Mouse (Mus musculus): Measurements from ENCODE around the gene Nek7. TPM values are rescaled to one million over a fixed set of nuclear protein-coding genes. Genes with fewer than 3 reads are reported as not detected.

Nek7 gene
- polyA plus RNA-seq, 1 experiment from 2014 or later: 66.2 TPM

DNA sequence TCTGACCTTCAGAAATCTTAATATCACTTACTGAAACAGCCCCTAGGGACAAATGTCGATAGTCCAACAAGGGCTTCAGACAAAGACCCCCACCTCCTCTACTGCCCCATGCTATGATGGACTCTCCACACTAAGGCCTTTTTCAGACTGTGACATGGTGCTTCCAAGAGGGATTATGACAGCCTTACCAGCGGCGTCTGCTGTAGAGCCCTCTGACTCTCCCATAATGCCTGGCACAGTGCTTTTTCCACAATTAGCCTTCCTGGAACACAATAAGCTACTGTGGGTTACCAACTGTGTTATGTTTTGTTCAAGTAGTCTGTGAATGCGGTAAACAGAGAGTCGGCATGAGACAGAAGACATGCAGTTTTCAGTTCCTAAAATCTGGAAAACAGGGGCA is 25.0 kb downstream of the Nek7 start:
- H3K79me2 ChIP-seq (ENCODE audit: inconsistent target): peaks cover 99% of the 10 kb centered on the region
- no peak overlapping the region for H3K27ac ChIP-seq
- peaks cover 19% of the 10 kb centered on the region; the same call in 1 of the 2 replicates for H3K36me3 ChIP-seq (ENCODE audit: inconsistent target)
- WGBS (ENCODE audit: missing documents): 95% methylated on average over 5 of the region's 5 CpGs
- H3K4me3 ChIP-seq (ENCODE audit: inconsistent target): no peak overlapping the region

DNA sequence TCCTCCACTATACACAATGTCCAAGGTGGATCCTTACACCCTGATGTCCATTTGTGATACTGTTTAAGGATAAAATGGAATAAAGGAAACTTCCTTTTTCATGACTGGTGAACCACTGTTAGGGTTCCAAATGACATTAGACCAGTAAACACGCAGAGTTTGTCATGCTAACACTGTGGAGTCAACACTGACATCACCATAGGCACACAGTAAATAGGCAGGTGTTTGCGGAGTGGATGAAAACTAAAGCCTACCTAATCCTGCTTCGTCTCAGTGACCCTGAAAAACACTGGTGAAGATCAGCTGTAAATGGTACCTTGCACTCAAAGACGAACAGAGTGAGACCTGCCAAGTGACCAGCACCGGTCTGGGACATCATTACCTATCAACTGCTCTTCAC is 26.0 kb downstream of the Nek7 start:
- 96% methylated on average over 3 of the region's 5 CpGs for WGBS (ENCODE audit: missing documents)
- Histone ChIP-seq H3K27ac (no peak overlapping the region), H3K36me3 (ENCODE audit: inconsistent target) (peaks cover 23% of the 10 kb centered on the region; the same call in 1 of the 2 replicates), H3K4me3 (ENCODE audit: inconsistent target) (no peak overlapping the region), H3K79me2 (ENCODE audit: inconsistent target) (peaks cover 99% of the 10 kb centered on the region)

DNA sequence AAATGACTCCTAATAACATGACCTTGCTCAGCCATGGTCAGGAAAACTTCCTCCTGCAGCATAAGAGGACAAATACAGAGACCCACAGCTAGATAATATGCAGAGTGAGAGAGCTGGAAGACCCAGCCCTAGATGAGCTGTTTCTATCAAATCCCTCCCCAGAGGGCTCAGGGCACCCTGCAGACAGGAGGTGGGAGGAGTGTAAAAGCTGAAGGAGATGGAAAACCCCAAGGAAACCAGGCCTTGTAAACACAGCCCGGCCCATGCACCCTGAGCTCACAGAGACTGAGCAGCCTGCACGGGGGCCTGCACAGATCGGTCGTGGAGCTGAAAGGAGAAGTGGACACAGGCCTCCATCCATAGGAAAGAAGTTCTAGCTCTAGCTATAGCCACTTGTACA is 27.5 kb downstream of the Nek7 start:
- Histone ChIP-seq H3K36me3 (ENCODE audit: inconsistent target) (peaks cover 23% of the 10 kb centered on the region; the same call in 1 of the 2 replicates), H3K27ac (no peak overlapping the region), H3K4me3 (ENCODE audit: inconsistent target) (no peak overlapping the region), H3K79me2 (ENCODE audit: inconsistent target) (peaks cover 100% of the 10 kb centered on the region)
- 97% methylated on average over 4 of the region's 4 CpGs for WGBS (ENCODE audit: missing documents)

DNA sequence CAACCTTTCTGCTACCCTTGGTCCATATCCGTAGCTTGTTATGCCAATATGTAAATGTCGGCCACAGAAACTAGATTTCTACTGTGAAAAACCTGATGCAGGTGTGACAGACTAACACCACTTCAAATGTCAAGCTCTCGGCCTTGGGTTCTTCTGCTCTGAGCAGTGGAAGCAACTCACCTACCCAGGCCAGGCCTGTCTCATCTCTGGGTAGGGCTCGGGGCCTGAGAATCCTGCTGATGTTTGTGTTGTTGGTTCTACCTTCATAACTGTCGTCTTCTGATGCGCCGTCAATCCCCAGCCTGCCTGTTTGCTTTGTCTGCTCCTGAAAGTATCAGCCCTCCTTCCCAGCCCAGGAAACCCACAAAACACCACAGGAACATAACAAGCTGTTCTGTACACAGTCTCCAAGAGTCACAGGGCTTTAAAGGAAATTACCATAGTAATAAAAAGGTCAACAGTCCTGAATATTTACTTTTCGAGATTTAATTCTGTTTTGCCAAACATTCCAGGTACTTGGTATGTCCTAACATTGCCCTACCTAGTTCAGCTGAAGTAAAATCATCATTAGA is 29.4 kb downstream of the Nek7 start:
- Histone ChIP-seq H3K27ac (no peak overlapping the region), H3K79me2 (ENCODE audit: inconsistent target) (peaks cover 100% of the 10 kb centered on the region), H3K4me3 (ENCODE audit: inconsistent target) (no peak overlapping the region), H3K36me3 (ENCODE audit: inconsistent target) (peaks cover 23% of the 10 kb centered on the region; the same call in 1 of the 2 replicates)
- 94% methylated on average over 8 of the region's 8 CpGs for WGBS (ENCODE audit: missing documents)

DNA sequence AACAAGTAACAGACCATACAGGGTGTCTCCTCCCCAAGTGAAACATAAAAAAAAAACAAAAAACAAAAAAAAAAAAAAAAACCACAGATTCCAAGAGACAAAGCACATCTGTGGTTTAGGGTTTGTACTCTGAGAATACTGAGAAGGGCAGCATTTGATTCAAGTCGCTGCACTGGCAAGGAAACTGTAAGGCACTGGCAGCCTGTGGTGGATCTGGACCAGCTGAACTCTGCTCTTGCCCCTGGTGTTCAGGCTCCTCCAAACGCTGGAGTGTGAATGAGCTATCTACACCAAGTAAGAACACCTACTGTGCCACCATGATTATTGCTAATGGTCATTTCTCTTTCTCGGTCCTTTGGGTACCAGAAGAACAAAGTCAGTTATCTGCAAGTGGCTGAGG is 30.8 kb downstream of the Nek7 start:
- 81% methylated on average over 3 of the region's 3 CpGs for WGBS (ENCODE audit: missing documents)
- Histone ChIP-seq H3K27ac (no peak overlapping the region), H3K36me3 (ENCODE audit: inconsistent target) (peaks cover 23% of the 10 kb centered on the region; the same call in 1 of the 2 replicates)

DNA sequence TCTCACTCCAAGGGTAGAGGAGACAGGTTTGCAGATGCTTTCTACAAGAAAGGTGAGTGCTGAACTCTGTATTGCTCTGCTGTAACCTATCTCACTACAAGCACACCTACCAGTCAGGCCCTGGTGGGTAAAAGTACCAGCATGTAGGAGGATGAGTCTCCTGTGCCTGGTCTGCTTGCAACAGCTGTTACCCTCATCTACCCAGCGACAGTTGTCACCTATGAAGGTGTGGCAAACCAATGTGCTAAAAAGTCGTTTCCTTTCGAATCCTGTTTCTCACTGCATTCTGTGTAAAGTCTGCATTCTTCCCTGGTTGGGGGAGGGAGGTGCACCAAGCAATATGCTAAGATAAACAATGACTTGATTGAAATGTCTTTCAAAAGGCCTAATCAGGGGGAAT is 32.1 kb downstream of the Nek7 start:
- H3K4me3 ChIP-seq (ENCODE audit: inconsistent target): no peak overlapping the region
- H3K27ac ChIP-seq: no peak overlapping the region
- H3K79me2 ChIP-seq (ENCODE audit: inconsistent target): peaks cover 100% of the 10 kb centered on the region
- 90% methylated on average over 3 of the region's 3 CpGs for WGBS (ENCODE audit: missing documents)
- peaks cover 19% of the 10 kb centered on the region; the same call in 1 of the 2 replicates for H3K36me3 ChIP-seq (ENCODE audit: inconsistent target)

More for the DNA sequence above, 30.8 kb downstream of the Nek7 start:
- H3K4me3 ChIP-seq (ENCODE audit: inconsistent target): no peak overlapping the region
- peaks cover 100% of the 10 kb centered on the region for H3K79me2 ChIP-seq (ENCODE audit: inconsistent target)

DNA sequence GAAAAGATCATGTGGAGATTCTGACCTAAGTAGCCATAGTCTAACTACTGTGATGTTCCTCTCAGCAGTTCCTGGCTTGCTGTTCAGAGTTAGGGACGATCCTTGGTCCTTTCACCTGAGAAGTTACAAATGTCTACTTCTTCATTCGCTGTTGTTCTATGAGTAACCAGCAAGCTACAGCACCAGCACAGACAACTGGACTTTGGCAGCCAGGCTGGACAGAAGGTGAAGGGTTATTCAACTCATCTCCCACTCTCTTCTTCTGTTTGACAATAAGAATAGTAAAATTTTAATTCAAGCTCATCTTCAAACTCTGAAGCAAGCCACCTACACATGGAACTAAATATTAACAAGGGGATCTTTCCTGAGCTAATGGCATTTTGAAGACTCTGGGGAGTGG is 33.0 kb downstream of the Nek7 start:
- H3K36me3 ChIP-seq (ENCODE audit: inconsistent target): peaks cover 18% of the 10 kb centered on the region; the same call in 1 of the 2 replicates
- no peak overlapping the region for H3K4me3 ChIP-seq (ENCODE audit: inconsistent target)
- H3K79me2 ChIP-seq (ENCODE audit: inconsistent target): peaks cover 100% of the 10 kb centered on the region
- H3K27ac ChIP-seq: no peak overlapping the region
- 93% methylated on average over 2 of the region's 2 CpGs for WGBS (ENCODE audit: missing documents)

DNA sequence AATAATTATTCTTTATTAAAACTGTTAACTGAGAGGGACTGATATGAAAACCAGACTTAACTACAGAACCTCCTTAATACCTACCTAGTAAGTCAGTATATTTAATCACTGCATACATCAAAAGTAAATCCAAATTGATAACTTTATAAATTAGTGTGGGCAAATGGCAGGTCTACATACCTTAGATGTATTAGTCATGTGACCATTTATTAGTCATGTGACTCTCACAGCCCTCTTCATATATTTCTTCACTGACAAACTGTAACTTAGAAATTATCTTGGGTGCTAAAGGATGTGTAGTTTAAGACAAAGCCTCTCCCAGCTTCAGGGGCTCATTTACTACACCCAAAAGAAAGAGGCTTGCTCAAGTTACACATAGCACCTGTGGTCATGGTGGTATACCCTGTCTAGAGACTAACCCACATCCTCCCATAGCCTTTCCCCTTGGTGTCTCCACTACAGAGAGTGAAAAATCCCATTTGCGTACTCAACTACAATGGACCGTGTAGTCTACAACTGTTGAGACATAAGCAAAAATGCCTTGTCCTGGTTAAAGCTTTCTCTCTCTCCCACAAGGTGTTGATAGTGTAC is 35.4 kb downstream of the Nek7 start:
- peaks cover 100% of the 10 kb centered on the region for H3K79me2 ChIP-seq (ENCODE audit: inconsistent target)
- no peak overlapping the region for H3K27ac ChIP-seq
- no peak overlapping the region for H3K4me3 ChIP-seq (ENCODE audit: inconsistent target)
- H3K36me3 ChIP-seq (ENCODE audit: inconsistent target): no peaks in the 10 kb centered on the region
- 92% methylated on average over 2 of the region's 2 CpGs for WGBS (ENCODE audit: missing documents)

DNA sequence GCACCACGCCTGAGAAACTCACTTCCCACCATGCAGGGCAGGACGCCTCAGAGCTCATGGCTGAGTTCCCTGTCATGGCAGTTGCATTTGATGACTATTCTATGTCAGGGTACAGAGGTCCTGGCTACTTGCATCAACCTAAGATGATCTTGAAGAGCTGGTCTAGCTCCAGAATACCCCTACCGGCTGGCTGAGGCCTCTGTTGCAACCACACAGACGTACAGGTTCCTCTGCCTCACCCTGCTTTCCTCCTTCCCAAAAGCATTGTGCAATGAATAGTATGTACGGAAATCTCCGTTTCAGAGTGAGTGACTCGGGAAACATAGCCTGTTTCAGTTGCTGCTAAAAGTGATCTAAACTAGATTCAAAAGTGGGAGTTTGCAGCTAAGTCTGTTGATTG is 37.7 kb downstream of the Nek7 start:
- H3K79me2 ChIP-seq (ENCODE audit: inconsistent target): peaks cover 98% of the 10 kb centered on the region
- no peak overlapping the region for H3K27ac ChIP-seq
- H3K4me3 ChIP-seq (ENCODE audit: inconsistent target): no peak overlapping the region
- WGBS (ENCODE audit: missing documents): 51% methylated on average over 7 of the region's 7 CpGs
- H3K36me3 ChIP-seq (ENCODE audit: inconsistent target): no peaks in the 10 kb centered on the region

DNA sequence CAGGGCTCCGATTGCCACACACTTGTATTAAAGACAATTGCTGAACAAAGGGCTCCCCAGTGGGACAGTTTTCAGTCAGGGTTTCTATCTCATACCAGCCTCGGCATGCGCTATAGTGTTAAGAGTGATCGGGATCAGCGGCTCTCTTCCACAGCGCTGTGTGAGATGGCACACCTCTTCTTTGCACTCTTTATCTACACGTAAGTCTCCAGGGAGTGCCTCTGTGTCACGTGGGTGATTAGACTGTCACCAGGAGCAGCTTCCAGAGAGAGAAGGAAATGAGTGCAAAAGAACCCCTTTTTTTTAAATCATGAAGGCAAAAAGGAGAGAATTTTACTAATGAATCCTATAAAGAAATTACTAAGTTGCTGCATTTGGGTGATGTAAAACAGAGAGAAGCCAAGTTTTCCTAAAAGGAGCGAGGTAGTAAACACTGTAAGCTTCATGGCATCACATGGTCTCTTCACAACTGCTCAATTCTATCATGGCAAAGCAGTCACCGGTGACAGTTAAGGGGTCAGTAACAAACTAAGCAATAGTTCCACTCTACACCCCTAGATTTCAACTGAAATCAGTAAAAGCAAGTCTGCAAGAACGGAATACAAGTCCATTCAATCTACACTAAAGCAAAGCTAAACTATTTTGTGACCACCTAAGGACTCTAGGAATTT is 40.0 kb downstream of the Nek7 start:
- peaks cover 98% of the 10 kb centered on the region for H3K79me2 ChIP-seq (ENCODE audit: inconsistent target)
- H3K4me3 ChIP-seq (ENCODE audit: inconsistent target): no peak overlapping the region
- no peaks in the 10 kb centered on the region for H3K36me3 ChIP-seq (ENCODE audit: inconsistent target)
- 98% methylated on average over 11 of the region's 11 CpGs for WGBS (ENCODE audit: missing documents)
- no peak overlapping the region for H3K27ac ChIP-seq

DNA sequence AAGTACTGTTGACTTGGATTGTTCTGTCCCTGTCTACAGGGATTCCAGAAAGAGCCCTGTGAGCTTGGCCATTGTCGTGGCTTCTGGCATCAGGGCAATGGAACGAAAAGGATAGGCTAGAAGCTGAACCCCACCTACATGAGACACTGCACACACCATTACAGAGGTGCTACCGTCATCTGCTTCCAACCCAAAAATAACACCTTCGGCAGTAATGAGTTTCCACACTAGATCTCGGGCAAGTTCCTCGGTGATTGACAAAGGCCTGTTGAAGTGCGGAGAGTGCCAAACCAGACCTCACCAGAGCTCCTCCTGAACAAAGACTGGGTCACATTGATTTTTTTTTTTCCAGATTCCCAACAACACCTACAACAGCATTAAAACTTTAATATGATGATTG is 40.7 kb downstream of the Nek7 start:
- H3K36me3 ChIP-seq (ENCODE audit: inconsistent target): no peaks in the 10 kb centered on the region
- WGBS (ENCODE audit: missing documents): 91% methylated on average over 7 of the region's 7 CpGs
- H3K4me3 ChIP-seq (ENCODE audit: inconsistent target): no peak overlapping the region
- H3K79me2 ChIP-seq (ENCODE audit: inconsistent target): peaks cover 98% of the 10 kb centered on the region
- H3K27ac ChIP-seq: no peak overlapping the region

DNA sequence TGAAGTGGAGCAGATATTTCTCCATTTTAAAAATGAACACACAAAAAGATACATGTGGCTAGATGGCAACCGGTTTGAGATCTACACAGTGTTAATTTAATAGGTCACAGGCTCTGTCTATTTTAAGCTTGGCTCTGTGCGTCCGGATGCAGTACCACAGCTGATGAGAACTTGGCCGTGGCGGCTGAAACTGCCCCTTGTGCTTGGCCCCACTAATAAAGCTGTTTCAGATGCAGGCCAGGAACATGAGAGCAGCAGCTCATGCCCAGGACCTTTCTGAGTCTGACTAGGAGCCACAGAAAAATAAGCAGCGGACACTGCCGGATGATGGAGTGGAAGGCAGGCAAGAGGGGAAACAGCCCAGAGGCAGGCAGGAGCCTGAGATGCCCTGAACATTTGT is 43.1 kb downstream of the Nek7 start:
- peaks cover 98% of the 10 kb centered on the region for H3K79me2 ChIP-seq (ENCODE audit: inconsistent target)
- H3K4me3 ChIP-seq (ENCODE audit: inconsistent target): no peak overlapping the region
- H3K36me3 ChIP-seq (ENCODE audit: inconsistent target): no peaks in the 10 kb centered on the region
- no peak overlapping the region for H3K27ac ChIP-seq
- 84% methylated on average over 7 of the region's 7 CpGs for WGBS (ENCODE audit: missing documents)

DNA sequence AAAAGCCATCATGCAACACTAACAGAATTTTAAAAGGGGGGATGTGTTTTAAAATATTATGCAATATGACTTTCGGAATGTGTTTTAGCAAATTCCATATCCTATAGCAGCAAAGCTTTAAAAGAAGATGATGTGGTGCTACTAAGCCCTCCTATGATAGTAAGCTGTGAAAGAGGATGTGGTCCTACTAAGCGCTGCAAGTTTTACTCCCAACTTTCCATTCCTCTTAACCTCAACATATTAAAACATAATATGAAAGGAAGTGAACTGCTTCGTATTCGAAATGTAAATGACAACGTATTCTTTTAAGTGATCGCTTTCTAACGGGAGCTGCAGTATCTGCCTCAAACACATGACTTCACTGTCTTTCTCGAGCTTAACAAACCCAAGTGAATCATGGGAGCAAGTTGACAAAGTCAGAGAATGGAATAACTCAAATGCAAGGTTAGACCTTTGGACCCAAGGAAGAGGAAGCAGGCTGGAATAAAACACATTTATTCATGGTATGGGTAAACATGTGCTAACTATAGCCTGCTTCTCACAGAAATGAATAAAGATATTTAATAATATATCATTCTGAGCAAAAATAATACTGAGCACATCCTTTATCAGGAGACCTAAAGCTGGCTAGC is 43.8 kb downstream of the Nek7 start:
- WGBS (ENCODE audit: missing documents): 95% methylated on average over 8 of the region's 8 CpGs
- Histone ChIP-seq H3K36me3 (ENCODE audit: inconsistent target) (no peaks in the 10 kb centered on the region), H3K79me2 (ENCODE audit: inconsistent target) (peaks cover 98% of the 10 kb centered on the region), H3K27ac (no peak overlapping the region), H3K4me3 (ENCODE audit: inconsistent target) (no peak overlapping the region)

DNA sequence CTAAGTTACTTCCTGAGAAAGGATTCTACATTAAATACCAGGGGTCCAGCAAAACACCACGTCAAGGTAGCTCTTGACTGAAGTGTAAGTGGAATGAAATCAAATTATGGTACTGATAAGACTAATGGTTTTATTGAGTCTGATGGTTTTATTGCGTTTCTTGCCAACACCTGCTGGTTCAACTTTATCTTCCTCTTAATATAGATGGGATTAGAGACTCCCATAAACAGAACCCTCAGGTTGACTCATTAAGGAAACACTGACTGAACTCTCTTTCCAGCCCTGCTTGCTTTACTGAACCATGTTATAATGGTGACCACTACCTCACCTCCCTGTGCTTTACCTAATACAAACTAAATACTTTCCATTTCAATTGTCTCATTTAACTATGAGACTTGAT is 44.3 kb downstream of the Nek7 start:
- Histone ChIP-seq H3K36me3 (ENCODE audit: inconsistent target) (no peaks in the 10 kb centered on the region), H3K27ac (no peak overlapping the region), H3K79me2 (ENCODE audit: inconsistent target) (peaks cover 98% of the 10 kb centered on the region), H3K4me3 (ENCODE audit: inconsistent target) (no peak overlapping the region)
- 100% methylated on average over 2 of the region's 2 CpGs for WGBS (ENCODE audit: missing documents)

Measured in macrophage (primary cell).